Mouse (Mus musculus) adrenal gland, adult 18-20 months (tissue): ENCODE measurements at regions not wholly inside any gene's neighbourhood (a gene's known extent, or its start where the extent isn't known, plus 50 kb on each side); places are given as distances from the start of the nearest gene placed in this dataset.
"Not testable (repeated sequence)": the region's sequence is repeated elsewhere in the genome, so short reads cannot be mapped to it uniquely, and the experiment has no call there.

ENCODE experiments used
- DNase-seq, 2 experiments: peaks; one replicate each; pipeline ENCODE4 v3.0.0; 2021 to 2022; ENCODE audit warnings: low spot score in 2 of 2

DNA sequence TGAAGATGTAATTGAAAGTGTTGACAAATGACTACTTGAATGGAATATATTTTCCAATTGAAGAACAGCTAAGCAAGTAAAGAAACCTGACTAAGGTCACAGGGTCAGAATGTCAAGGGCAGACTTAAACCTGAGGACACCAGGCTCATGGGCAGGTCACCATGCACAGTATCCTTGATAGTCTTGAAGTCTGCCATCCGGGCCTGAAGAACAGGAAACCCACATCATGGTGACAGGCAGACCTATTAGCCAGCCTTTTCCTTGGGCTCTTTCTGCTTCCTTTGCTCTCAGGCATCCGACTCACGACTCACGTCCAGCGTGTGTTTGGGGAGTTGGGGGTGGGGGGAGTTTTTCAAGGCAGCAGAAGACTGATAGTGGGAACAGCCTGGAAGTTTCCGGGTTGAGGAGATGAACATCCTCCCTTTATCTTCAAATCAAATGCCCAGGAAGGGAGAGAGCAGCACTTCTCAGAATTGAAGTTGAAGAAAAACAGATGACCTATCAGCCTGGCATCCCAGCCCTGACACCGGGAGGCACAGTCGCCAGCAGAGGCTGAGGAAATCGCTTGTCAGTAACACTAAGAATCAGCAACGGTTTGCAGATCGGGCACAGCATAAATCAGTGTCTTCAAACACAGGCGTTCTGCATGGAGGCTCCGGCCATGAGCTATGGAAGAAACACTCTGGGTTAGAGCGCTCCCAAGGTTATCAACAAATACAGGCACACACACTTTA is 163.5 kb downstream of the Opa1 start:
- DNase-seq: no peak

DNA sequence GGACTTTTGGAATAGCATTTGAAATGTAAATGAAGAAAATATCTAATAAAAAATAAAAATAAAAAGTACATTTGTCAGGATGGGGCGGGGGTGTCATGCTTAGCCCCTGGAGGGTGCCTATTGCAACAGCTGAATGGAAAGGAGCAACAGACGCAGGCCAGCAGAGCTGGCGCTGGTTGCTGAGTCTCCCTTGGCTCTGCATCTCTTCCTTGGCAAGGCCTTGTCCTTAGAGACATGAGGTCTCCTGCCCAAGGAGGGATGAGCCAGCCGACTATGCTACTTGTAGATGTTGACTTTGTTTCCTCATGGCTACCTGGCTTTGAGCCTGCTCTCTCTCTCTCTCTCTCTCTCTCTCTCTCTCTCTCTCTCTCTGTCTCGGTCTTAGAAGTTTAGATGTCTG is 166.4 kb downstream of the Opa1 start:
- no peak for DNase-seq

DNA sequence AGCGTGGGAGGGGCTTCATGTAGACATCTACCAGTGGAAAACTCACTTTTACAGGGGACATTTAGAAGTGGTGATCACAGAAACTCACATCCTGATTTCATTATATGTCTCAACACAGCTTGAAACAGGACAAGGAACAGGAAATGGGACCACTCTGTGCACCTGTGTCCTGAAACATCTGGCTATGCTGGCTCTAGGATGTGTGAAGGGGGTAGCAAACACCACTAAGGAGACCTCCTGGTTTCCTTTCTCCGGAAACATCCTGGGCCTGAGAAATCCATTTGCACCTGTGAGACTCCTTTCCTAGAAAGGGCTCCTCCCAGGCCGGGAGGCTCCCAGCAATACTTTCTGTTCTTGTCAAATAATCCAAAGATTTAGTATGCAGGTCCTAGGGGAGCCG is 167.1 kb downstream of the Opa1 start:
- no peak for DNase-seq

DNA sequence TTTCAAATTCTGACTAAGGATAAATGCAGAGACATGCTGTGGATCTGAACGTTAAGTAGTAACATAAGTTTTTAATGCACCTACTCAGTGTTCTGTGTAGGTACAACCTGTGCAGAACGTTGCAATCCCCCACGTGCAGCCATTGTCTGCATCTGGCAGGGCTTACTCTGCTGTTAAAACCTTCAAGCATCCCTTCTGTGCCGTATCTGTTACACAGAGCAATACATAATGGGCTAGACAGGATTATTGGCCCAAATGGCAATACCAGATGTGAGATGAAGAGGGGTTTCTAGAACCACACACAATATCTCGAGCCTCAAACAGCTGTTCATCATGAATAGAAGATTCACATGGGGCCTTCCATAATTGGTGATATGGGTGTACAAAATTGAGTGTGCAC is 170.0 kb downstream of the Opa1 start:
- no peak for DNase-seq

DNA sequence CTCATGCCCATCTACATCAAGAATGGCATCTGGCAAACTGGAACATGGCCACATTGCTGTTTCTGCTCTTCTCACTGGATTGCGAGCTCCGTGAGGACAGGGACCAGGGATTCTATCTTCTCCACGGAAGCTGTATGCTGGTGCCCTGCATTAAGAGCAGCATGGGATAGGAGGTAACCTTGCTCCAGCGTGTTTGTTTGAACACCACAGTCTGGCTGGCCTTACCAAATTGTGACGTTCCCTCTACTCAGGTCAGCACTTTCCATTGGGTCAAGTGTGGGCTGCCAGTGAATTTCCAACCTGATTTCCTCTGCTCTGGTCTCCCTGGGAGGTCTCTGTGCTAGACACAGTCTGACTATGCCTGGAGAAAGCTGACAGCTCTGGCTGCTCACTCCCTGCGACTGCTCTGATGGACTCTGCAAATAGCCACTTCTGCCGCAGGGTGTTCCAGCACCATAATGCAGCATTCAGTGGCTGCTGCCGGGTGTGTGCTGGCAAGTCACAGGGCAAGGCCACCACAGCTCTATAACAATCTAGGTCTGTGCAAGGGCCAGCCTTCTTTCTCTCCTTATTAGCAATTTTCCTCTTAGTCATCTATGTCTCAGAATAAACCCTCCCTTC is 175.6 kb downstream of the Opa1 start:
- no peak for DNase-seq

DNA sequence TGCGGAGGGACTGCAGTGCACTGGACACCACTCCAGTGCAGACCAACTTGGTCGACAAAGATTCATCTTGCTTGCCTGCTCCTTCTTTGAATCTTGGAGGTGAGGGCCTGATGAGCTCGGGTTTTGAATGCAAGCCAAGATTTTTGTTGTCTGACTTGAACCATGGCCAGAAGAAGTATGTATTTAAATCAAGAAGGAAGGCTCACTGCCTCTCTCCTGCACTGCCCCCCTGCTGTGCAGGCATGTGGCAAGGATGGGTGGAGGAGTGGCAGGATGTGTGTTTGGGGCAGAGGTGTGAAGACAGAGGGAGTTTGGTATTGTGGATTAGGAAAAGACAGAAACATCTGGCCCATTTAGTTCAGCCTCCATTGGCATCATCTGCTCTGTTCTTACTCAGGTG is 179.1 kb downstream of the Opa1 start:
- no peak for DNase-seq

DNA sequence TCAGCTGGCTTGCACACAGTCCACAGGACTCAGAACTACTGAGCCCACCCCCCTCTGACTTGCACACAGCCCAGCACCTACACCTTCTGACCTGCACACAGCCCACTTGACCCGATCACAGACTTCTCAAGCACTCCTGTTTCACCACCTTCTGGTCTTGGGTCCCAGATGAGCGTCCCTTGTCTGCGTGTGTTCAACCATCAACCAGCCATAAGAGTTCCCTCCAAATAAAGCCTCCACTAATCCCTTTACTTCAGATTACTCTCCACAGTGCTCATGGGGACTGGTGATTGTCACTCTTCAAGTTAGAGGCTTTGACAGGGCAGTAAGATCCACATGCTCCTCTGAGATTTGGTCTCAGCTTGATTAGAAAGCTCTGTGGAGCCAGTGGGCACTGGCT is 180.3 kb downstream of the Opa1 start:
- no peak for DNase-seq

DNA sequence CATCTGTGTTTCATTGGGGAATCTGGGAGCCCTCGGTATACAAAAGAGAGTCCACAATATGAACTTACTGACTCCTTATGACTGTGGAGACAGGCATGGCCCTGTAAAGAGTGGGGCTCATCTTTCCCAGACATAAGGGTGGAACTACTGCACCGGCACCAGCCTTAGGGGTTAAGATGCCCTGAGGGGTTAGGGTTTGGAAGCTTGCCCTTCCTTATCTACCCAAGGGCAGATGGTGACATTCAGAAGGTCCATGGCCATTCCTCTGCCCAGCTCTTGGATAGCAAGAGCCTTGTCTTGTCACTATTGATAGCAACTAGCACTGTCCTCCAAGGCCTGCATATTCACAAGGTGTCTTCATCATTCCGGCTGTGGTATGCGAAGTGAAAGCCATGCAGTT is 181.5 kb downstream of the Opa1 start:
- no peak for DNase-seq

DNA sequence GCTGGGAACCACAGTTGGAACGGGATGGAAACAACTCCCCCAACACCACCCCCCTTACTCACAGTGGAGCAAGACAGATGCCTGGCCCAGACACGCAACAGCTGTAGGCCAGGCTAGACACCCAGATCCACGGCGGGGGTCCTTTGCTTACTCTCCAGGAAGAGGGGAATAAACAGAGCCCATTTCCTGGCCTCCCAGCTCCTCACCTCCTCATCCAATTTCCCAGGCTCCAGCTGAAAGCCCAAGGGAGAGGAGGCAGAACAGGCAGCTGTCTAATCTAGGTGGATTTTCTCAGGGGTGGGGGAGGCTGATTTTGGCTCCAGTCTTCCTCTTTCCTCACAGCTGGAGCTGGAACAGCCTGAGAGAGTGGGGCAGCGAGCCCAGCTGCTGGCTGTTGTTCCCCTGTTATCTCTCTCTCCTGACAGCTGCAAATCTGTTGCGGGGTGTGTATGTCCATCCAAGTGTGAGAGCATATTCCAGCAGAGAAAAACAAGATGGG is 182.7 kb downstream of the Opa1 start:
- no peak for DNase-seq

DNA sequence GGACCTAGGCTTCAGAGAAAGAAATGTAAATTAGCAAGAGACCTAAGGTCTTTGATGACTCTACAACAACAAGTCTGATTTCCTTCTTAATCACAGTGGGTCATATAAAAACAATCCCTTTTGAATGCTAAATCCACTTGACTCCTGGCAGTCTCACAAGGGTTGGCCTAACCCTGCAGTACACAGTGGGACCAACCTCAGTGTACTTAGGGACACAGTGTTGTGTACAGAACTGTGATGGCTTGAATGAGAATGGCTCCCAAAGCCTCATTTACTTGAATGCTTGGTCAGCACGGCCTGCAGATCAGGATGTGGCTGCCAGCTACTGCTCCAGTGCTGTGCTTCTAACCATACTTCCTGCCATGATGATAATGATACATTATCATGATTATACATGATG is 185.2 kb downstream of the Opa1 start:
- no peak for DNase-seq

DNA sequence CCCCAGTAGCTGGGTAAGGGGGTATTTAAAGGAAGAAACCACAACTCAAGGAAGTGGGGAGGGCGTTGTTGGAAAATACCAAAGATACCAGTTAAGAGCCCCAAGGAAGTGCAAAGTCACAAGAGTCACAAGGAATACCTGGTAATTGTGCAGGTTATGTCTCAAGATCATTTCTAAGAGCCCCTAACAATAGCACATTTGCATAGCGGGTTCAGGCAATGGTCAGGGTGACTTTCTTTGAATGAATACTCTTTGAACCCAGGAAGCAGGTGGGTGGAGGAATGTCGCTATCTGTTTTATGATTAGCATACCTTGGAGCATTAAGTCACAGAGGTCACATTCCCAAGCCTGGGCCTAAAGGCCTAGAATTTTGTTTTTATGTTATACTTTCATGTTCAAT is 186.7 kb downstream of the Opa1 start:
- not testable (repeated sequence) for DNase-seq

DNA sequence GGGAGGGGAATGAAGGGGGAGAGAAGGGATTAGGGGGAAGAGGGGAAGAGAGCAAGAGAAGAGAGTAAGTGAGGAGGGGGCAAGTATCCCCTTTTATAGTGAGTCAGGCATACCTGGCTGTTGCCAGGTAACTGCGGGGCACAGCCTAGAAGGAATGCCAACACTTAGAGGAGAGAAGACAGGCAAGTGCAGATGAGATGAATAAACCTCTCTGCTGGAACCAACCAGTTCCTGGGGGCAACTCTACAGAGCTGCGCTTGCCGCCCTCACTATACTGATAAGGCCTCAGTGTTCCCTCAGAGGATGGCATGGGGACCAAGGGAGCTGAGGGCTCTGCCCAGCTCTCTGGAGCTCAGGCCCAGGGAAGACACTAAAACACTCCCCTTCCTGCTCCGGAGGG is 192.2 kb downstream of the Opa1 start:
- DNase-seq: no peak

DNA sequence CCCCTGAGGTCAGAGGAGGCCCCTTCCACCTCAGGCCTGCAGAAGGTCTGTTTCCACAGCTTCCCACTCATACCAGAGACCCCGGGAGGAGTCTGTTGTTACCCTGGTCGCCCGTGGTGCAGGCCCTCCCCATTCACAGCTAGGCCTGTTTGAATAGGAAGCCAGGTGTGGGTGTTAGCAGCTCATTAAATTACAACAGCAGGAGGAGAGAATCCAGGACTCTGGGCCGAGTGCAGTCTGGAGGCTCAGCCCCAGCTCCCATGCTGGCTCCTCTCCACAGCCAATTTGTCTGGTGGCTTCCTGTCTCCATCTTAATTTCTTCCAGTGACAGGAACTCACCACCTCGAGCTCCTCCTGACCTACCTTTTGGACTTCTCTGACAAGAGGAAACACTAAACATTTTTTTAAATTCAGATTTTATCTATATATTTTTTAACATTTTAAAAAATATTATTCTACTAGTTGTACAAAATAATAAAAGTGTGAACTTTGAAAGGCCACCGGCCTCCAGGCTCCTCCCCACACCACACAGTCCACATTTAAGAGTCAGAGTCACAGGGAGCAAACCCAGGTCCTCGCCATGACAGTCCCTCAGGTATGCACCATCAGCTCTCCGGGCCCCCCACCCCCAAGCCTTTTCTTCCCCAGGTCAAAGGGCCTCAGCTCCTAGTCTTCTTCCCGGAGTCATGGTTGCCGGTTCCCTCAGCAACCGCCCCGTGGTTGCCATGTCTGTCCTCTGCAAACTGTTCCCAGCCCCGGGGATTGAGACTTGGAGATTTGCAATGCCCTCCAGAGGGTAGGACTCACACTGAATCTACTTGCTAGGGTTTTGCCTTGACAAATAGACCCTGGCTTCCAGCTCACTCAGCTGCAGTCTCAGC is 192.8 kb downstream of the Opa1 start:
- no peak for DNase-seq

DNA sequence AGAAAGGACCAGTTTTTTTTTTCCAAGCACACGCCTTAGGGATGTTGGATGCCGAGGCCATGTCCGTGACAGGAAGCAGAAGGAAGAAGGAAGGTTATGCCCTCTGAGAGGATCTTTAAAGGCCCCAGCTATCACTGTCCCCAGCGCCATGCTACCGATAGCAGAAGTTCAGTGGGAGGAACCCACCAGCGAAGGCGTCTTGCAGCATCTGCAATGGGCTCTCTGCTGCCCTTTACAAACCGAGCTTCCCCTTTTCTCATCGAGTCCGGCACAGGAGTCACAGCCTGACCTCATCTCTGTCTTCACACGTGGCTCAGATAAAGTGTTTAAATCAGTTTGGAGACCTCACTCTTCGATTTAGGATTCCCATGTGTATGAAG is 193.5 kb downstream of the Opa1 start:
- no peak for DNase-seq

DNA sequence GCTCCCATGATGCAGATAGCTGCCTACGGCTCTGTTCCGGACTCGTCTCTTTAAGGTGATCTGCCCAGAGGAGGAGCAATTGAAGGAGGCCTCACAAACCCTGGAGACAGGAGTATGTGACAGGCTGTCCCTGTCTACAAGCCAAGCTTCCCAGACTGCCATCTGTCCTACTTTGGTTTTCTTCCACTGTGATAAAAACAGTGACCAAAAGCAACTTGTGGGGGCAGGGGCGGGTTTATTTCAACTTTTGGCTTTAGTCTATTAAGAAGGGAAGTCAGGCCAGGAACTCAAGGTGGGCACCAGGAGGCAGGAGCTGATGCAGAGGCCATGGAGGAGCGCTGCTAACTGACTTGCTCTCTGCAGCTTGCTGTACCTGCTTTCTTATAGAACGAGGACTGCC is 193.9 kb downstream of the Opa1 start:
- DNase-seq: no peak

DNA sequence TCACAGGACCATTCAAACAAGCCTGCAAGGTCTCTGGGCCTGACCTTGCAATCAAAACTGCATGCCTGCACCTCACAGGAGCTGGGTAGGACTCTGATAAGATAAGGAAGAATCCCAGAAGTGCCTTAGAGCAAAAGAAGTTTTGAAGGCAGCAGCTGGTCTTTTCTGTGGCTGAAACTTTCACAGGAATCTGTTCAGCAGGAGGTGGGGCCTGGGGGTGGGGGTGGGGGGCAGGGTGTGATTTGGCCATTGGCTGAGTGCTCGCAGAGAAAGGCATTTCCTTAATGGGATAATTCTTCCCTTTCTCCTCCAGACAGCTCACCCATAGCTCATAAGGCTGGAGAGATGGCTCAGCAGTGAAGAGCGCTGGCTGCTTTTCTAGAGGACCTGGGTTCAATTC is 195.8 kb downstream of the Opa1 start:
- DNase-seq: no peak

DNA sequence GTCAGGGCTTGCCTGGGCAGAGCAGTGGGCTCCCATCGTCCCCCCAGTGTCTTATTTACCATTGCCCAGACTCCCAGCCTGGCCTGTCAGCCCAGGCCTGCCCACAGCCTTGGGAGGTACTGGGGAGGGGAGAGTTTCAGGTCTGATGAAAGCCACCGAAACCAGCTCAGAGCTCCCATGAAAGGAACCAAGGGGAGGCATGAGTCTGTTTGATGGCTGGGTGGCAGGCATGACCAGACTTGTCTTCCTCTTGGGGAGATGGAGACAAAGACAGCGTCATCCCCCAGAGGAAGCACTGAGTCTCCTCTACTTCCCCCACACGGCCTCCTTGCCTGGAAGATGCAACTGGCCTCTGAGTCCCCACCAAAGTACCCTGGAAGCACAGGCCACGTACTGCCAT is 196.7 kb downstream of the Opa1 start:
- DNase-seq: no peak

DNA sequence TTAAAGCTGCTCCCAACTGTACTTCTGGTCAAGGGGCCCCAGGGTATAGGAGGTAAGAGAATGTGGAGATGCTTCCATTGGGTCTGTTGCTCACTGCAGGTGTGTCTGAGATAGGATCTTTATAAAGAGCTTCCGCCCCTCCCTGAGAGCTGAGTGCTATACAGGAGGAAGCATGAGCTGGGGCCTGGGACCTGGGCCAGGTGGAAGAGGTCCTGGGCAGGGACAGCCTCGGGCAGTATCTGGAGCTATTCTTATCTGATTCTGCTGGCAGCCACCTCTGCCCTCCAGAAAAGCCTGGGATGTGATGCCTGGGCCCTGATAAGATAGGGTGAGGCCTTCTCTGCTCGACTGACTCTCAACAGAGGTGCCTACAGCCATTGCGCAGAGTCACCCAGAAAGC is 203.3 kb downstream of the Opa1 start:
- DNase-seq: no peak

DNA sequence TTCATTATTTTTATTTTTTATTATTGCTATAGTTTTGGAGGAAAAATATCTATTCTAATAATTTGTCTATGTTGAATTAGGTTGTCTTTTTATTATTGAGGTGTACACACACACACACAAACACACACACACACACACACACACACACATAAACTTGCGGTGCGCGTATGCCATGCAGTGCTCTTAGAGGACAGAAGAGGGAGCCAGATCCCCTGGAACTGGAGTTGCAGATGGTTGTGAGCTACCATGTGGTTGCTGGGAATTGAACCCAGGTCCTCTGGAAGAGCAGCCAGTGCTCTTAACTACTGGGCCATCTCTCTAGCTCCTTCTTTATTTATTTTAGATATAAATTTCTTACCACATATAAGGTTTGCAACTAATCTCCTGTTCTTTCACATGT is 206.0 kb downstream of the Opa1 start:
- DNase-seq: no peak

DNA sequence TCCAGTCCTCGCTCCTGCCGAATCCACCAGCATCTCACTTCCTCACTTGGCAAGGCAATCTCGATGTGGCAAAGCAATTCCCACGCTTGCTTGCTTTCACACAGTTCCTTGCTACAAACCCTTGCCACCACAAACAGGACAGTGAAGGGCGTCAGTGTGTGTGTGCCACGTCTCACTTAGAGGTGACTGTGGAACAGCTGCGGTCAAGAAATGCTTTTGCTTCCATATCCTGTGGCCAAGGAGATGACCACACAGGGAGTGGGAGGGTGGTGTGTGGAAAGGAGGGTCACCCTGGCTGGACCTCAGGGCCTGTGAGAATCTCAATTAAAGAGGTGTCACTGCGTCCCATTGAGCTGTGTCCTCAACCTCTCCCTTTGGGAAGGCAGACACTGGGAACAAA is 207.4 kb downstream of the Opa1 start:
- no peak for DNase-seq

DNA sequence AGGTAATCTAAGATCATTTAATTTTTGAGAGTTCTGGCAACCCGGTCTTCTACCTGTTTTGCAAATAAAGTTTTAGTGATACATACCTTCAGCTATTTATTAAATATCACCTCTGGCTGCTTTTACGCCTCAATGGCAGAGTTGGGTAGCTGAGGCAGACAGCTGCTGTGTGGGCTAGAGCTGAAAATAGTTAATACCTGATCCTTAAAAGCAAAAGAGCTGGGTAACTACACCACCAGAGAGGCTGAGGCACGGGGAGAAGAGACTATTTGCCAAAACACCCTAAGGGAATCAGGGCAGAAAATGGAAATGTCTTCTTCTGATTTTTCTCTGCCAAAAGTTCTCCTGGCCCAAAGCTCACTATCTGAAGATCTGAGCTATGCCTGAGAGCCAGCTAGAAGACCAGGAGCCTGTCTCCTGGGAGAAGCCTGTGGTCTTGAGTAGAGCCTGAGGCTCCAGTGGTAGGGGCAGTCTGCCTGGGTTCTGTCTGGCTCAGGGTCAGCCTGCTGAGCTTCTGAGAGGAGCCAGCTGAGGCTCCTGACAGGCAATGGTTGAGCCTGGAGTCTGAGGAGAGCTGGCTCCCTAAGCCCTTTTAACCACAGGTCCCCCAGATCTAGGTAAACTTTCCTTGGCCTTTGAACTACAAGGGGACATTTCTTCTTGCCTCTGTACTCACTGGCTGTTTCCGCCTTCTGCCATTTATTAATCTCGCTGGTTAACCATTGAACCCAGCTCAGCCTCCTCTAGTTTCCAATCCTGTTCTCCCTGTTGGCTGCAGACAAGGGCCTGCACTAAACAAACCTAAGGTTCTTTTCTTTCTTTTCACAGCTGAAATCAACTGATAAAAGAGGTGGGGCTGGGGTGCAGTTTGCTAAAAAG is 208.7 kb downstream of the Opa1 start:
- no peak for DNase-seq
